Mouse (Mus musculus) cortical plate, adult 2 months (tissue): ENCODE data around the gene Ckap2l.

Experiments
- CTCF ChIP-seq: fragments of 200-500 bp; IDR thresholded peaks from 2 replicates; pipeline ENCODE4 v1.5.1; 2011; ENCODE audit warnings: mild to moderate bottlenecking, control low read depth, low read length; ENCODE audit not compliant: insufficient read depth; ENCODE audit errors: extremely low read depth
- POLR2A ChIP-seq: fragments of 200-500 bp; IDR thresholded peaks from 2 replicates; pipeline ENCODE4 v1.6.1; 2011; ENCODE audit warnings: mild to moderate bottlenecking, low read length, control low read depth; ENCODE audit not compliant: insufficient read depth; ENCODE audit errors: extremely low read depth

- no peak for TF ChIP-seq CTCF
- no peak for TF ChIP-seq POLR2A
Measured at GRCm38 (mm10) chr2:129232023-129232422, 65.0 kb downstream of the Ckap2l start.
